Mouse (Mus musculus): Measurements from ENCODE around the gene Ttc13. TPM values are rescaled to one million over a fixed set of nuclear protein-coding genes. Genes with fewer than 3 reads are reported as not detected.

Gene Ttc13
- polyA plus RNA-seq, 1 experiment = 11.4 TPM

DNA sequence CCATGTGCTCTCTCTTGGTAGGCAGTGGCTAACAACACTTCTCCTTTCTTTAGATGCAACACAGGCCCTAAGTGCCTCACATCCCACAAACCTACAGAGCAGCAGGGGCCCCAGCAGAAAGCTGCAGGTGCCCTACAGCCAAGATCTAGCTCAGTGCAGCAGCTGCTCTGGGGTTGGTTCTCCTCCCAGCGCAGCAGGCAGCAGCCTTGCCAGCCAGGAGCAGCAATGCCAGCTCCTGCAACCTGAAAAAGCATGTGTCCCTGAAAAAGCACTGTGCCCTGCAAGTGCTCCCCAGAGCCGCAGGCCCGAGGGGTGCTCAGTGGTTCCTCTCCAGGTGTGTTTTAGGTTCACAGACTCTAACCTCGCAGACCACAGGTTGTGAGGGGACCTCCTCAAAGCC lies 45.1 kb downstream of the Ttc13 start:
- no peak for TF ChIP-seq POLR2A (IDR thresholded peaks at IDR 0.05; ENCODE audit: low read depth, low read length)
- no peak for TF ChIP-seq CTCF (IDR thresholded peaks at IDR 0.05; ENCODE audit: extremely low read depth, insufficient read length, insufficient replicate concordance, low read depth, low read length)
- H3K36me3 ChIP-seq (ENCODE audit: control insufficient read depth, insufficient read depth, low read length) = peaks cover 37% of the 10 kb centered on the region
- H3K27me3 ChIP-seq (ENCODE audit: control insufficient read depth, insufficient read depth, low read length) = no peaks in the 10 kb centered on the region
- no peak overlapping the region for H3K27ac ChIP-seq (ENCODE audit: insufficient read depth, low read depth, low read length)
- H3K4me1 ChIP-seq (ENCODE audit: control insufficient read depth, insufficient read depth, insufficient read length, low read length) = no peaks in the 10 kb centered on the region
- WGBS = 95% methylated on average over 4 of the region's 4 CpGs
- H3K4me3 ChIP-seq (ENCODE audit: low read depth, low read length) = no peak overlapping the region

DNA sequence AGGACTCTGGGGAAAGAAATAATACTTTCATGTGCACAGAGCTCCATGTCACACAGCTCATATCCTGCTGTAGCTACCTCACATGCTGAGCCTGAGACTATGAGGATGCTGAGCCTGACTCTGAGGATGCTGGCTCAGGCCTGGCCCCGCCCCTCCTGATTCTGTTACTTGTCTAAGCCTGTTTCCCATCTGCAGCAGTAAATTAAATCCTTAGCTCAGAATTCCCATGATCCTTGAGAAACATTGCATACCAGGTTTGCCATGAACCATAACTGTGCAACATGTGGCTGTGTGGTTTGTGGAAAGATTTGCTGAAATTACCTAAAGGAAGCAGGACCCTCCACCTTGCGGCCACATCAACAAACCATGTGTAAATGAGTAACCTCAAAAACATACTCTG lies 49.4 kb downstream of the Ttc13 start:
- no peak for TF ChIP-seq CTCF (IDR thresholded peaks at IDR 0.05; ENCODE audit: extremely low read depth, insufficient read length, insufficient replicate concordance, low read depth, low read length)
- no peak for TF ChIP-seq POLR2A (IDR thresholded peaks at IDR 0.05; ENCODE audit: low read depth, low read length)

DNA sequence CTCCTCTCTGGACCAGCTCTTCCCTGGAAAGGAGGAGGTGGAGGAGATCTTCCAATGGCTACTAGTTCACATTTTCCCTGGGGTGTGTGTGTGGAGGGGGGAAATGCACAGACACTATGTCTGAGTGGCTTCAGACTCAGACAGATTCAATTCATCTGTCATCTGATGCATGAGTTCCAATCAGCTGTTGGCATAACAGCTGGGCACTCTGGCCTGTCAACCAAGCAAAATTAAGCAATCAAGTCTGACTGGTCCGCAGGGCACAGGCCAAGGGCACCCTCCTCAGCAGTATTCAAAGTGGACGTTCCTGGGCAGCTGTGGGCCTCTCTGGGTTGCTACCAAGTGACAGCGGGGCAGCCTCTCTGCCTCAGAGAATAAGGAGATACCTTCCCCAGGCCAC lies 53.0 kb downstream of the Ttc13 start:
- Histone ChIP-seq H3K4me3 (ENCODE audit: low read depth, low read length) (no peak overlapping the region), H3K36me3 (ENCODE audit: control insufficient read depth, insufficient read depth, low read length) (peaks cover 13% of the 10 kb centered on the region), H3K27me3 (ENCODE audit: control insufficient read depth, insufficient read depth, low read length) (no peaks in the 10 kb centered on the region), H3K4me1 (ENCODE audit: control insufficient read depth, insufficient read depth, insufficient read length, low read length) (peaks cover under 1% of the 10 kb centered on the region; the same call in 1 of the 2 replicates), H3K27ac (ENCODE audit: insufficient read depth, low read depth, low read length) (no peak overlapping the region)
- TF ChIP-seq POLR2A (IDR thresholded peaks at IDR 0.05; ENCODE audit: low read depth, low read length) (no peak), CTCF (IDR thresholded peaks at IDR 0.05; ENCODE audit: extremely low read depth, insufficient read length, insufficient replicate concordance, low read depth, low read length) (no peak)
- WGBS = 75% methylated on average over 3 of the region's 3 CpGs

More for the DNA sequence above, 49.4 kb downstream of the Ttc13 start:
- Histone ChIP-seq H3K27ac (ENCODE audit: insufficient read depth, low read depth, low read length) (no peak overlapping the region), H3K36me3 (ENCODE audit: control insufficient read depth, insufficient read depth, low read length) (peaks cover 24% of the 10 kb centered on the region), H3K4me3 (ENCODE audit: low read depth, low read length) (no peak overlapping the region), H3K4me1 (ENCODE audit: control insufficient read depth, insufficient read depth, insufficient read length, low read length) (no peaks in the 10 kb centered on the region), H3K27me3 (ENCODE audit: control insufficient read depth, insufficient read depth, low read length) (no peaks in the 10 kb centered on the region)
- WGBS = 98% methylated on average over 2 of the region's 2 CpGs

DNA sequence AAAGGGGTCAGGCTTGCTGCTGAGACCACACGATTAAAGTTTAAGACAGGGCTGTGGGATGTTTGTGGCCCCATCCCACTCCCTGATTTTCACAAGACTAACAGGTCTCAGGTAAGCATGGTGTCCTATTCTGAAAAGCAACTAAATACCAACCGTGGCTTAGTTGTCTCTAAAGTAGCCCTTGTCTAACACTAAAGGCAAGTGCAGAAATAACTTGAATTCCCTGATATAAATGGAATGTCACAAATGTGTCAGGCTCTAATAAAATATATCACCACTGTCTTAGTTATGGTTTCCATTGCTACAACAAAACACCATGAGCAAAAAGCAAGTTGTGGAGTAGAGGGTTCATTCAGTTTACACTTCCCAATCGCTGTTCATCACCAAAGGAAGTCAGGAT lies 57.4 kb downstream of the Ttc13 start:
- WGBS = 78% methylated on average over 3 of the region's 3 CpGs
- no peaks in the 10 kb centered on the region for H3K27me3 ChIP-seq (ENCODE audit: control insufficient read depth, insufficient read depth, low read length)
- no peak overlapping the region for H3K4me3 ChIP-seq (ENCODE audit: low read depth, low read length)
- H3K4me1 ChIP-seq (ENCODE audit: control insufficient read depth, insufficient read depth, insufficient read length, low read length) = peaks cover 11% of the 10 kb centered on the region
- TF ChIP-seq CTCF (IDR thresholded peaks at IDR 0.05; ENCODE audit: extremely low read depth, insufficient read length, insufficient replicate concordance, low read depth, low read length) (no peak), POLR2A (IDR thresholded peaks at IDR 0.05; ENCODE audit: low read depth, low read length) (no peak)
- H3K27ac ChIP-seq (ENCODE audit: insufficient read depth, low read depth, low read length) = no peak overlapping the region
- no peaks in the 10 kb centered on the region for H3K36me3 ChIP-seq (ENCODE audit: control insufficient read depth, insufficient read depth, low read length)

DNA sequence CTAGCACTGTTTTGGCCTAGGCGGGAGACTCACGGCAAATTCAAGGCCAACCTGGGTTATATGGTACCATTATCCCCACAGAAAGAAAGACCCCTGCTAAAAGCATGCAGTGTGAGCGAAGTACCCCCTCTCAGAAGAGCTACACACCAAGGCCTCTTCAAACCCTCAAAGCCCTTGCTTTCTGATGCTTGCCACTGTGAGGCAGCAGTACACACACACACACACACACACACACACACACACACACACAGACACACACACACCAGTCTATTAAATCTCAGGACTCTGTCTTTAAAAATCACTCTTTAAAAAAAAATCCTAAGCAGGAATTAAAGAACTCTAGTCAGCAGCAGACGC lies 57.9 kb downstream of the Ttc13 start:
- H3K27me3 ChIP-seq (ENCODE audit: control insufficient read depth, insufficient read depth, low read length) = no peaks in the 10 kb centered on the region
- WGBS = 65% methylated on average over 4 of the region's 4 CpGs
- peak overlapping the region; percentile 91 for H3K4me3 ChIP-seq (ENCODE audit: low read depth, low read length)
- peak overlapping the region; percentile 57; the same call in 1 of the 2 replicates for H3K27ac ChIP-seq (ENCODE audit: insufficient read depth, low read depth, low read length)
- H3K36me3 ChIP-seq (ENCODE audit: control insufficient read depth, insufficient read depth, low read length) = no peaks in the 10 kb centered on the region
- peaks cover 12% of the 10 kb centered on the region for H3K4me1 ChIP-seq (ENCODE audit: control insufficient read depth, insufficient read depth, insufficient read length, low read length)
- TF ChIP-seq CTCF (IDR thresholded peaks at IDR 0.05; ENCODE audit: extremely low read depth, insufficient read length, insufficient replicate concordance, low read depth, low read length) = no peak
- TF ChIP-seq POLR2A (IDR thresholded peaks at IDR 0.05; ENCODE audit: low read depth, low read length) = no peak

- H3K36me3 ChIP-seq (ENCODE audit: control insufficient read depth, insufficient read depth, low read length) = no peaks in the 10 kb centered on the region
- H3K4me3 ChIP-seq (ENCODE audit: low read depth, low read length) = peak within 1 kb of the TSS; percentile 91
- 2% methylated on average over 69 of the region's 69 CpGs for WGBS
- H3K4me1 ChIP-seq (ENCODE audit: control insufficient read depth, insufficient read depth, insufficient read length, low read length) = peaks cover 16% of the 10 kb centered on the region
- no peak for TF ChIP-seq CTCF (IDR thresholded peaks at IDR 0.05; ENCODE audit: extremely low read depth, insufficient read length, insufficient replicate concordance, low read depth, low read length)
- peak; percentile 27; the same call in 1 of the 2 replicates for TF ChIP-seq POLR2A (IDR thresholded peaks at IDR 0.05; ENCODE audit: low read depth, low read length)
- H3K27me3 ChIP-seq (ENCODE audit: control insufficient read depth, insufficient read depth, low read length) = no peaks in the 10 kb centered on the region
- peak within 1 kb of the TSS; percentile 57; the same call in 1 of the 2 replicates for H3K27ac ChIP-seq (ENCODE audit: insufficient read depth, low read depth, low read length)
Observed at GRCm38 (mm10) chr8:124663112-124663873, 58.5 kb downstream of the Ttc13 start, which contains the start of gene 2310022B05Rik. TSS of gene 2310022B05Rik (minus strand) at chr8:124663369.

GRCm38 (mm10) chr8:124662446-124663111 lies 59.2 kb downstream of the Ttc13 start:
- no peaks in the 10 kb centered on the region for H3K36me3 ChIP-seq (ENCODE audit: control insufficient read depth, insufficient read depth, low read length)
- TF ChIP-seq CTCF (IDR thresholded peaks at IDR 0.05; ENCODE audit: extremely low read depth, insufficient read length, insufficient replicate concordance, low read depth, low read length) (no peak), POLR2A (IDR thresholded peaks at IDR 0.05; ENCODE audit: low read depth, low read length) (no peak)
- WGBS = 1% methylated on average over 49 of the region's 49 CpGs
- peaks cover 18% of the 10 kb centered on the region for H3K4me1 ChIP-seq (ENCODE audit: control insufficient read depth, insufficient read depth, insufficient read length, low read length)
- H3K27ac ChIP-seq (ENCODE audit: insufficient read depth, low read depth, low read length) = peak overlapping the region; percentile 27; the same call in 1 of the 2 replicates
- no peaks in the 10 kb centered on the region for H3K27me3 ChIP-seq (ENCODE audit: control insufficient read depth, insufficient read depth, low read length)
- H3K4me3 ChIP-seq (ENCODE audit: low read depth, low read length) = peak overlapping the region; percentile 91

All from small intestine, adult 2 months (tissue).